Mouse (Mus musculus) midbrain, embryonic 15.5 days (tissue): Measurements from ENCODE around the gene Rgs13. TPM values are rescaled to one million over a fixed set of nuclear protein-coding genes. Genes with fewer than 3 reads are reported as not detected.

Source experiments
- ATAC-seq: fragments of 200-750 bp; cut with Nextera tagmentation; replicated peaks from 2 replicates; pipeline ENCODE4 v1.8.0; 2017; ENCODE audit warnings: moderate TSS enrichment
- H3K27ac ChIP-seq: fragments of 300-500 bp; sonication (generic); 2 replicates; pipeline ENCODE4 v1.5.1; 2015; ENCODE audit warnings: mild to moderate bottlenecking, inconsistent platforms
- H3K27me3 ChIP-seq: fragments of 300-500 bp; sonication (generic); replicated peaks from 2 replicates; pipeline ENCODE4 v1.6.1; 2015; ENCODE audit warnings: inconsistent platforms
- H3K36me3 ChIP-seq: fragments of 300-500 bp; sonication (generic); replicated peaks from 2 replicates; pipeline ENCODE4 v1.6.1; 2015; ENCODE audit warnings: inconsistent platforms
- H3K4me1 ChIP-seq: fragments of 300-500 bp; sonication (generic); 2 replicates; pipeline ENCODE4 v1.6.1; 2015; ENCODE audit warnings: inconsistent platforms
- H3K4me2 ChIP-seq: fragments of 300-500 bp; sonication (generic); 2 replicates; pipeline ENCODE4 v1.6.1; 2015; ENCODE audit warnings: inconsistent platforms, mild to moderate bottlenecking, moderate library complexity
- H3K4me3 ChIP-seq: fragments of 300-500 bp; sonication (generic); 2 replicates; pipeline ENCODE4 v1.5.1; 2015; ENCODE audit warnings: mild to moderate bottlenecking, inconsistent platforms
- H3K9ac ChIP-seq: fragments of 300-500 bp; sonication (generic); 2 replicates; pipeline ENCODE4 v1.6.1; 2015; ENCODE audit warnings: mild to moderate bottlenecking, inconsistent platforms
- H3K9me3 ChIP-seq: fragments of 300-500 bp; sonication (generic); 2 replicates; pipeline ENCODE4 v1.6.1; 2016; ENCODE audit warnings: inconsistent platforms
- WGBS: fragments of 180-500 bp; shearing (Covaris S2); methylation state at CpG from one replicate; pipeline ENCODE4 v1.1.7; 2015; ENCODE audit warnings: mixed read lengths; 5-methylcytosine and 5-hydroxymethylcytosine counted together
- polyA plus RNA-seq: library from polyadenylated mRNA; unstranded; fragments of >200 nt; fragmentation: Nextera tagmentation; extraction: Ambion mirVana; gene quantifications from 2 replicates; pipeline ENCODE4 v1.2.1, GENCODE M21; 2015

Rgs13 gene
- 0.69 and 0.83 TPM in 2 replicates for polyA plus RNA-seq

DNA sequence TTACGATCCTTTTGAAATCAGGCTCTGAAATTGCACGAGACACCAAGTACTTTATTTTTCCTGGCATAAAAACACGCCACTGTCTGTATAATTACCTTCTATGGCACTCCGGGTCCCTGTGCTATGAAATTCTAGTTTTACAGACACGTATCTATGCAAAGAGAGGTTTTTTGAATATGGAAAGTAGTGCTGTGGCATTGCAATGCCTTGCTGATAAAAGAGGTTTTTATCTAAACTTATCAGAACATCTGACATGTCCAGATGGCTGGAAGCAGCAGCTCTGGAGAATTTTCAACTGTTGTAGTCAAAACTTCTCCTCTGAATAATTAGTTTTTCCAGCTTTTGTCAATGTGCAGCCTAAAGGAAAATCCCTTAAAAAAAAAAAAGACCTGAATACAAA, at the start of gene Rgs13:
TSS of gene Rgs13 (minus strand) at position 207 of the 400 bp plus-strand sequence.
- no peaks in the 10 kb centered on the region for H3K27me3 ChIP-seq
- H3K9me3 ChIP-seq: no peaks in the 10 kb centered on the region
- ATAC-seq: 0 out of 2 replicates have a peak, but pooled peaks have one; percentile 39
- H3K4me3 ChIP-seq: no peak within 1 kb of the TSS
- no peak within 1 kb of the TSS for H3K9ac ChIP-seq
- H3K4me2 ChIP-seq: no peak within 1 kb of the TSS
- no peaks in the 10 kb centered on the region for H3K36me3 ChIP-seq
- no peak within 1 kb of the TSS for H3K27ac ChIP-seq
- peaks cover 8% of the 10 kb centered on the region; the same call in 1 of the 2 replicates for H3K4me1 ChIP-seq
- WGBS: 23% methylated on average over 5 of the region's 5 CpGs

GRCm38 (mm10) chr1:144215230-144215629, 38.1 kb upstream of the Rgs13 start:
- H3K4me1 ChIP-seq: no peaks in the 10 kb centered on the region
- no peak overlapping the region for H3K4me2 ChIP-seq
- no peaks in the 10 kb centered on the region for H3K9me3 ChIP-seq
- no peak for ATAC-seq
- no peaks in the 10 kb centered on the region for H3K36me3 ChIP-seq
- H3K27me3 ChIP-seq: no peaks in the 10 kb centered on the region
- no peak overlapping the region for H3K9ac ChIP-seq
- H3K4me3 ChIP-seq: no peak overlapping the region
- no peak overlapping the region for H3K27ac ChIP-seq

GRCm38 (mm10) chr1:144210912-144211311, 33.7 kb upstream of the Rgs13 start:
- Histone ChIP-seq H3K4me1 (no peaks in the 10 kb centered on the region), H3K27ac (no peak overlapping the region), H3K27me3 (no peaks in the 10 kb centered on the region), H3K36me3 (no peaks in the 10 kb centered on the region), H3K4me2 (no peak overlapping the region), H3K9ac (no peak overlapping the region), H3K9me3 (no peaks in the 10 kb centered on the region), H3K4me3 (no peak overlapping the region)
- WGBS: 49% methylated on average over 3 of the region's 3 CpGs
- ATAC-seq: no peak

GRCm38 (mm10) chr1:144206281-144207061, 29.3 kb upstream of the Rgs13 start:
- no peak for ATAC-seq
- Histone ChIP-seq H3K9ac (no peak overlapping the region), H3K27me3 (no peaks in the 10 kb centered on the region), H3K4me2 (no peak overlapping the region), H3K27ac (no peak overlapping the region), H3K9me3 (no peaks in the 10 kb centered on the region), H3K4me3 (no peak overlapping the region), H3K36me3 (no peaks in the 10 kb centered on the region), H3K4me1 (no peaks in the 10 kb centered on the region)
- 79% methylated on average over 7 of the region's 7 CpGs for WGBS

DNA sequence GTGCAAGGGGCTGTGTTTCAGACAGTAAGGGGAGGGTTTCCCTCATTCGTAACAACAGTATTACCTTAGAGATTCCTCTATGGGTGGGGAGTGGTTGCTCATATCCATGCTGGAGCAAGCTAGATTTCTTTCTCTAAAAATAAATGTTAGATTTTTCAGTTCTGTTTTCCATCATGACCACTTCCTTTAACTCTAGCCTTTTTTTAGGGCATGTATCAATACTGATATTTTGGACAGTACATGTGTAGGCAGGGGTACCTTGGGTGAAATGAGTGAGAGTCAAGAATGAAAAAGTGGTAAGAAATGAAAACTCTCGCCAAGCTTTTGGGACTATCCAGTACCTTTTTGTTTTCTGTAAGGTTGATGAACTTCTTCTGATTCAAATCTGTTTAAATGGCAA, 27.6 kb upstream of the Rgs13 start:
- Histone ChIP-seq H3K9me3 (no peaks in the 10 kb centered on the region), H3K27ac (no peak overlapping the region), H3K4me2 (no peak overlapping the region), H3K4me1 (no peaks in the 10 kb centered on the region), H3K9ac (no peak overlapping the region), H3K36me3 (no peaks in the 10 kb centered on the region), H3K4me3 (no peak overlapping the region), H3K27me3 (no peaks in the 10 kb centered on the region)
- WGBS: 95% methylated on average over 2 of the region's 2 CpGs
- no peak for ATAC-seq

- H3K4me3 ChIP-seq: no peak overlapping the region
- no peaks in the 10 kb centered on the region for H3K36me3 ChIP-seq
- H3K27me3 ChIP-seq: no peaks in the 10 kb centered on the region
- no peak for ATAC-seq
- no peak overlapping the region for H3K27ac ChIP-seq
- 93% methylated on average over 4 of the region's 4 CpGs for WGBS
- no peak overlapping the region for H3K9ac ChIP-seq
- H3K9me3 ChIP-seq: no peaks in the 10 kb centered on the region
- no peaks in the 10 kb centered on the region for H3K4me1 ChIP-seq
- H3K4me2 ChIP-seq: no peak overlapping the region
Observed at GRCm38 (mm10) chr1:144202939-144203338, 25.8 kb upstream of the Rgs13 start.

DNA sequence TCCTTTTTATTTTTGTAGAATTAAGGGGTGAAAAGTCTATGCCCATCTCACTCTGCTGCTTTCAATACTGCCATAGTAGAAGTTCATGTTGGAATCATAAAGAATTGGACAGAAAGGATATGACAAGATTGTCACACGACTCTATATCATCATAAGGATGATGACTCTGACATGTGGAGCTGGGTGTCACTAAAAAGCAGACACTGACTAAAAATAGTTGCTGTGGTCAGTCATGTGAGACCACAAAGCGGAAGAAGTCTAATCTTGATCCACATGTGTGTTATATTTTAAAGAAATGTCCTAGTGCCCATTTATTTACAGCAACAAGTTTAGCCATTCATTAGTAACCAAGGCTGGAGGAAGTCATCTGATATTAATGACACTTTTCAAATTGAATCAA, 23.3 kb upstream of the Rgs13 start:
- Histone ChIP-seq H3K4me2 (no peak overlapping the region), H3K9ac (no peak overlapping the region), H3K9me3 (no peaks in the 10 kb centered on the region), H3K36me3 (no peaks in the 10 kb centered on the region), H3K27me3 (no peaks in the 10 kb centered on the region), H3K4me1 (no peaks in the 10 kb centered on the region), H3K27ac (no peak overlapping the region), H3K4me3 (no peak overlapping the region)
- ATAC-seq: no peak
- 79% methylated on average over 2 of the region's 2 CpGs for WGBS

DNA sequence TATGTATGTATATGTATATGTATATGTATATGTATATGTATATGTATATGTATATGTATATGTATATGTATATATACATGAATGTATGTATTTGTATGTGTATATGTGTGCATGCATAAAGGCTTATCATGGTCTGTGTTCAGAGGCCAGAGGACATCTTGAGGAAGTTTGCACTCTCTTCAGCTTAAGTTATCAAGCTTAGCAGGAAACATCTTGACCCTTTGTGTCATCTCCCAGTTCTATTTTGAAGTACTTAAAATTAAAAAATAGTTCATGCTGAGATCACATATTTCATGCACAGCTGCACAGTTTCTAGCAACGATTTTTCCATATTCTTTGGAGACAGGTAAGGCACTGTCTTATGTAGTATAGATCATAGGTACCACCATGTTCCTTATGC, 22.4 kb upstream of the Rgs13 start:
- Histone ChIP-seq H3K27me3 (no peaks in the 10 kb centered on the region), H3K4me1 (no peaks in the 10 kb centered on the region), H3K4me3 (no peak overlapping the region), H3K27ac (no peak overlapping the region), H3K9ac (no peak overlapping the region), H3K4me2 (no peak overlapping the region), H3K9me3 (no peaks in the 10 kb centered on the region), H3K36me3 (no peaks in the 10 kb centered on the region)
- no peak for ATAC-seq
- 66% methylated on average over 1 of the region's 1 CpGs for WGBS

GRCm38 (mm10) chr1:144197684-144198083, 20.5 kb upstream of the Rgs13 start:
- 31% methylated on average over 3 of the region's 3 CpGs for WGBS
- no peak for ATAC-seq
- Histone ChIP-seq H3K27ac (no peak overlapping the region), H3K4me2 (no peak overlapping the region), H3K9ac (no peak overlapping the region), H3K27me3 (no peaks in the 10 kb centered on the region), H3K4me1 (no peaks in the 10 kb centered on the region), H3K4me3 (no peak overlapping the region), H3K36me3 (no peaks in the 10 kb centered on the region), H3K9me3 (no peaks in the 10 kb centered on the region)

DNA sequence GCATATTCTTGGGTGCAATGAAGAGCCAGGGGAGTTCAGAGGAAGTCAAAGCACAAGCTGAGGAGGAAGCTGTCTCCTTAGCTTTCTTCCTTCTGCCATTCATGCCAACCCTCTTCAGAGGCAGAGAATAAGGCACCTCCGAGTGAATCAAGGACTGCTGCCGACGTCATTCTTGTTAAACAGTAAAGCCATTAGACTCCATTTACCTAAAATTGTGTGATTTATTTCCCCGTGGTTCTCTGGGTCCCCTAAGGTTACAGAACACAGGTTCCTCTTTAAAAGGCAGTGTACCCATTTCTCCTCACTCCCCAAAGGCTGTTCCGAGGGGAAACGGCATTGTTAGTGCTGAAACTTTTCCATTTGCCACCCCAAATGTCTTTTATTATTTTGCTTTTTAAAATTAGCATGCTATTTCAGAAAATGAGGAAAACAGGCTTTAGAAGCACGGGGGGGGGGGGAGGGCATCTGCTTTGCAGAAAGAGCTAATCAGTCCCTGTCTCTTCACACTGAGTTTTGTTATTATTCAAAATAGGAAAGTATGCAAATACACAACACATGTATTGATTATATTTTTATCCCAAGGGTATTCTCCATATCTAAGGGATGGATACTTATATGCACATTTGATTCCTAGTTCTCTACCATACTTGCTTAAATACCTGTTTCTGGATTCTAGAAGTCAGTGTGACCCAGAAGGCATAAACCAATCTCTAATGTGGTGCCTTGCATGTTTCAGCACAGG, 9.7 kb upstream of the Rgs13 start:
- Histone ChIP-seq H3K4me1 (0 out of 2 replicates have a peak, but pooled peaks cover 5% of the 10 kb centered on the region), H3K4me3 (no peak overlapping the region), H3K36me3 (no peaks in the 10 kb centered on the region), H3K9me3 (no peaks in the 10 kb centered on the region), H3K27ac (no peak overlapping the region), H3K9ac (no peak overlapping the region), H3K27me3 (no peaks in the 10 kb centered on the region), H3K4me2 (no peak overlapping the region)
- no peak for ATAC-seq
- WGBS: 69% methylated on average over 7 of the region's 7 CpGs

- H3K4me3 ChIP-seq: no peak overlapping the region
- H3K4me2 ChIP-seq: no peak overlapping the region
- no peaks in the 10 kb centered on the region for H3K36me3 ChIP-seq
- WGBS: 72% methylated on average over 4 of the region's 4 CpGs
- no peak overlapping the region for H3K9ac ChIP-seq
- H3K4me1 ChIP-seq: 0 out of 2 replicates have a peak, but pooled peaks cover 3% of the 10 kb centered on the region
- no peaks in the 10 kb centered on the region for H3K9me3 ChIP-seq
- ATAC-seq: no peak
- no peaks in the 10 kb centered on the region for H3K27me3 ChIP-seq
- H3K27ac ChIP-seq: no peak overlapping the region
Observed at GRCm38 (mm10) chr1:144184955-144185715, 8.0 kb upstream of the Rgs13 start.

DNA sequence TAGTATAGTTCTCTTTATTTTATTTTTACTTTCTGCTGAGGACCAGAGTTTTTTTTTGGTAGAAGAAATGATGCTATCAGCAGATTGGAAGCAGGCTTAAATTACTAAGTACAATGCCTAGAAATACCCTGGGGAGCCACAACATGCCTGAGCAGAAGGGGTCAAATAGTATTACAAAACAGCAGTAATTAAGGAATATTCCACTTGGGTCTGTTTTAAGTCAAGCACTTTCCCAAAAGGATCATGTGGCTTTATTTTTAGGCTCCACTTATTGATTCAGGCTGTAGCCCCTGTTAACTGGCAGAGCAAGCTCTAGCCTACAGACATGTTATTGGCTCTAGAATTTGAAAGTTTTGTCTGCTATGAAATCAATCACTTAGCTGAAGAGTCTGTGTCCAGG, 6.5 kb upstream of the Rgs13 start:
- no peaks in the 10 kb centered on the region for H3K27me3 ChIP-seq

More for the DNA sequence above, 6.5 kb upstream of the Rgs13 start:
- no peaks in the 10 kb centered on the region for H3K9me3 ChIP-seq
- H3K4me1 ChIP-seq: no peaks in the 10 kb centered on the region
- no peak overlapping the region for H3K27ac ChIP-seq
- no peak overlapping the region for H3K4me3 ChIP-seq
- no peak overlapping the region for H3K9ac ChIP-seq
- no peak for ATAC-seq
- no peaks in the 10 kb centered on the region for H3K36me3 ChIP-seq
- no peak overlapping the region for H3K4me2 ChIP-seq
